Mouse (Mus musculus) forebrain, embryonic 16.5 days (tissue): ENCODE measurements around the gene Cep78. TPM values are rescaled to one million over a fixed set of nuclear protein-coding genes. Genes with fewer than 3 reads are reported as not detected.

Experiments used
- ATAC-seq: fragments of 200-750 bp; cut with Nextera tagmentation; 2 replicates; pipeline ENCODE4 v1.8.0; 2017; ENCODE audit warnings: mild to moderate bottlenecking, moderate library complexity
- H3K27ac ChIP-seq: fragments of 300-500 bp; sonication (generic); 2 replicates; pipeline ENCODE4 v1.5.1; 2014; ENCODE audit warnings: low read length, control low read depth
- H3K27me3 ChIP-seq: fragments of 300-500 bp; sonication (generic); replicated peaks from 2 replicates; pipeline ENCODE4 v1.6.1; 2014; ENCODE audit warnings: low read length; ENCODE audit not compliant: control insufficient read depth, insufficient read depth
- H3K36me3 ChIP-seq: fragments of 300-500 bp; sonication (generic); 2 replicates; pipeline ENCODE4 v1.6.1; 2014; ENCODE audit not compliant: control insufficient read depth, insufficient read depth
- H3K4me1 ChIP-seq: fragments of 300-500 bp; sonication (generic); replicated peaks from 2 replicates; pipeline ENCODE4 v1.6.1; 2014; ENCODE audit warnings: low read length; ENCODE audit not compliant: control insufficient read depth, insufficient read depth
- H3K4me2 ChIP-seq: fragments of 300-500 bp; sonication (generic); 2 replicates; pipeline ENCODE4 v1.6.1; 2014; ENCODE audit warnings: mild to moderate bottlenecking, low read length, control low read depth
- H3K4me3 ChIP-seq: fragments of 300-500 bp; sonication (generic); replicated peaks from 2 replicates; pipeline ENCODE4 v1.5.1; 2014; ENCODE audit warnings: mild to moderate bottlenecking, low read length, control low read depth
- H3K9ac ChIP-seq: fragments of 300-500 bp; sonication (generic); replicated peaks from 2 replicates; pipeline ENCODE4 v1.6.1; 2014; ENCODE audit warnings: low read depth, low read length, control low read depth
- H3K9me3 ChIP-seq: fragments of 300-500 bp; sonication (generic); 2 replicates; pipeline ENCODE4 v1.6.1; 2016; ENCODE audit warnings: low read length; ENCODE audit not compliant: control insufficient read depth
- WGBS: fragments of 180-500 bp; shearing (Covaris S2); extraction: QIAGEN DNeasy Blood & Tissue Kit; methylation state at CpG from one replicate; pipeline ENCODE4 v1.1.7; 2014; 5-methylcytosine and 5-hydroxymethylcytosine counted together
- polyA plus RNA-seq: library from polyadenylated mRNA; unstranded; fragments of >200 nt; fragmentation: Nextera tagmentation; extraction: Ambion mirVana; gene quantifications from 2 replicates; pipeline ENCODE4 v1.2.1, GENCODE M21; 2015

The Cep78 gene
- polyA plus RNA-seq, 1 experiment from 2014 or later = 36.5 TPM

- H3K4me1 ChIP-seq = no peaks in the 10 kb centered on the region
- no peaks in the 10 kb centered on the region for H3K36me3 ChIP-seq
- no peaks in the 10 kb centered on the region for H3K27me3 ChIP-seq
- no peak overlapping the region for H3K4me3 ChIP-seq
- WGBS = 90% methylated on average over 7 of the region's 7 CpGs
- no peaks in the 10 kb centered on the region for H3K9me3 ChIP-seq
- no peak overlapping the region for H3K9ac ChIP-seq
- ATAC-seq = no peak
- no peak overlapping the region for H3K27ac ChIP-seq
- H3K4me2 ChIP-seq = no peak overlapping the region
Measured at GRCm38 (mm10) chr19:15948426-15948825, 36.4 kb downstream of the Cep78 start.

DNA sequence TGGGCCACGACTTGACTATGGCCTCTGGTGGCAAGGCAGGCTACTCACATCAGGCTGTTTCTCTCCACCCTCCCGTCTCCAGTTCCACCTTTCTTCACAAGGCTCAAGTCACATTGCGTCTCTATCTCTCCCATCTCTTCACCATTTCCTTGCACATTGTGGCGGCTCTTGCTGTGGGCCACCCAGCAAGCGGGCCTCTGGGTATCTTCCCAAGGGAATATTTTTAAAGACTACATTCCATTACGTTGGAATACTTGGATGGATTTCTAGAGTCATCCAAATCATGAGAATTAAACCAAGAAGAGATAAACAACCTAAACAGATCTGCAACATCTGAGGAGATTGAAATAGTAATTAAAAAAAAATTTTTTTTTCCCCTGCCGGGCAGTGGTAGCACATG, 37.6 kb downstream of the Cep78 start, which contains the start of gene Psat1:
Gene Psat1 (minus strand): TSS at position 101 of the 400 bp plus-strand sequence.
- Histone ChIP-seq H3K4me3 (no peak within 1 kb of the TSS), H3K27ac (no peak within 1 kb of the TSS), H3K4me1 (no peaks in the 10 kb centered on the region), H3K36me3 (no peaks in the 10 kb centered on the region), H3K27me3 (no peaks in the 10 kb centered on the region), H3K9me3 (no peaks in the 10 kb centered on the region), H3K9ac (no peak within 1 kb of the TSS), H3K4me2 (no peak within 1 kb of the TSS)
- WGBS = 93% methylated on average over 7 of the region's 7 CpGs
- ATAC-seq = no peak

DNA sequence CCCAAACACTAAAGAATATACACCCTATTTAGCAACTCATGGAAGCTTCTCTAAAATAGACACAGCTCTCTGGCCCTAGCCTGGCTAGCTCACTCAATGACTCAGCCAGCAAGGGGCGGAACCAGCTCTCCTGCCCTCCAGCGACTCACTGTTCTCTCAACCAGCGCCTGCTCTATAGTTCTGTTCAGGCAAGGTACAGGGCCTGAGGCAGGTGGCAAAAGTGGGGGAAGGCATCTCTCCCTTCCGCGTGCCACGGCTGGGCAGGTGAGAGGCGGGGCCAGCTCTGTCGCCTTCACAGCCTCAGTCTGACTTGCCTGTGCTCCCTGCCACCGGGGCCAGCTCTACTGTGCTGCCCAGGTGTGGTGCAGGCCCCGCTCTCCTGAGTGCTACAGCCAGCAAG, 38.1 kb downstream of the Cep78 start:
- Histone ChIP-seq H3K4me3 (no peak overlapping the region), H3K9ac (no peak overlapping the region), H3K4me2 (no peak overlapping the region), H3K9me3 (no peaks in the 10 kb centered on the region), H3K4me1 (no peaks in the 10 kb centered on the region), H3K27me3 (no peaks in the 10 kb centered on the region), H3K27ac (no peak overlapping the region), H3K36me3 (no peaks in the 10 kb centered on the region)
- WGBS = 77% methylated on average over 10 of the region's 10 CpGs
- ATAC-seq = no peak

- no peak for ATAC-seq
- Histone ChIP-seq H3K27me3 (no peaks in the 10 kb centered on the region), H3K4me1 (no peaks in the 10 kb centered on the region), H3K4me3 (no peak overlapping the region), H3K4me2 (no peak overlapping the region), H3K36me3 (no peaks in the 10 kb centered on the region), H3K9me3 (no peaks in the 10 kb centered on the region), H3K27ac (no peak overlapping the region), H3K9ac (no peak overlapping the region)
- 65% methylated on average over 7 of the region's 7 CpGs for whole genome bisulfite sequencing
Measured at GRCm38 (mm10) chr19:15943117-15943423, 41.7 kb downstream of the Cep78 start.

DNA sequence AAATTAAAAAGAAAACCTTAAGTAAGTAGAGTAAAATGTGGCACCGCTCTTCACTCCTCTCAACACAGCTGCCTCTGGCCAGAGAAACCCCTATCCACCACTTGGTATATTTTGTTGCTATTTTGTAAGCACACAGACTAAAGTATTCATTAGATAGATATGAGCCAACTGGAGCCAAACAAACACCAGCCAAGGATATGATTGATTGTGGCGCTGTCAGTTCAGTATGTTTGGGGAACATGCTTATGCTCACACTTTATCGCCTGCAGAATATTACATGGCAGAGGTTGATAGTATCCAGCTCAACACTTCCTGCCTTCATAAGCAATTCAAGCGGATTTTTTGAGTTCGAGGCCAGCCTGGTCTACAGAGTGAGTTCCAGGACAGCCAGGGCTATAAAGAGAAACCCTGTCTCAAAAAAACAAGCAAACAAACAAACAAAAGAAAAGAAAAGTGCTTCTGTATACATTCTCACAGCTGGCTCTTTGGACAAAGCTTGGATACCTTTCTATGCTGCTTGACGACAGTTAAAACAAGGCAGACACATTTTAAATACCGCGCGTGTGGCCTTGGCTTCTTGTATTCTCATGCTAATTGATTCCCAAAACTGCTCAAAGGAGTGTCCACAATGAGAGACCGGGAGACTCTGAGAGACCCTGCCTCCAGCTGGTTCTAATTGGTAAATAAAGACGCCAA, 42.2 kb downstream of the Cep78 start:
- H3K9me3 ChIP-seq = no peaks in the 10 kb centered on the region
- ATAC-seq = no peak
- no peak overlapping the region for H3K4me2 ChIP-seq
- WGBS = 37% methylated on average over 11 of the region's 11 CpGs
- no peak overlapping the region for H3K4me3 ChIP-seq
- no peak overlapping the region for H3K9ac ChIP-seq
- no peak overlapping the region for H3K27ac ChIP-seq
- no peaks in the 10 kb centered on the region for H3K27me3 ChIP-seq
- H3K36me3 ChIP-seq = no peaks in the 10 kb centered on the region
- no peaks in the 10 kb centered on the region for H3K4me1 ChIP-seq

GRCm38 (mm10) chr19:15941399-15941798, 43.4 kb downstream of the Cep78 start:
- WGBS = 81% methylated on average over 8 of the region's 8 CpGs
- H3K27me3 ChIP-seq = no peaks in the 10 kb centered on the region
- no peaks in the 10 kb centered on the region for H3K4me1 ChIP-seq
- no peaks in the 10 kb centered on the region for H3K36me3 ChIP-seq
- no peak overlapping the region for H3K27ac ChIP-seq
- H3K4me2 ChIP-seq = no peak overlapping the region
- no peak overlapping the region for H3K4me3 ChIP-seq
- no peak for ATAC-seq
- no peak overlapping the region for H3K9ac ChIP-seq
- no peaks in the 10 kb centered on the region for H3K9me3 ChIP-seq

DNA sequence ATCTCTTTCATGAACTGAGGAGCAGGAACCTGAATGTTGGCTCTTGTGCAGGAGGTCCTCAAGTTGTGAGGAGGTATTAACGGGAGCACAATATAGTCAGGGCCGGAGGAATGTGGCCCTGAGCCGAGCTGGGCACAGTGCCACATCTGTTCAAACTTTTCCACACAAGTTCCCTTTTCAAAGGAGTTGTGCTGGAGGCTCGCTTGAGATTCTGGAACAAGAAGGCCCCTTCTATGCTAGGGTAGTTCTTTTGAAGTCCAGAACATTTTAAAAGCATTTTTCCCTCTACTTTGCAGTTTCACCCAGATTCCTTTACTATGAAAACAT, 59.1 kb downstream of the Cep78 start:
- WGBS = 3% methylated on average over 4 of the region's 4 CpGs
- Histone ChIP-seq H3K4me3 (peak overlapping the region; percentile 81), H3K4me1 (peaks cover 16% of the 10 kb centered on the region), H3K9ac (no peak overlapping the region), H3K4me2 (peak overlapping the region; percentile 99), H3K9me3 (no peaks in the 10 kb centered on the region), H3K36me3 (no peaks in the 10 kb centered on the region), H3K27me3 (no peaks in the 10 kb centered on the region), H3K27ac (peak overlapping the region; percentile 76)
- peak; percentile 41 for ATAC-seq

DNA sequence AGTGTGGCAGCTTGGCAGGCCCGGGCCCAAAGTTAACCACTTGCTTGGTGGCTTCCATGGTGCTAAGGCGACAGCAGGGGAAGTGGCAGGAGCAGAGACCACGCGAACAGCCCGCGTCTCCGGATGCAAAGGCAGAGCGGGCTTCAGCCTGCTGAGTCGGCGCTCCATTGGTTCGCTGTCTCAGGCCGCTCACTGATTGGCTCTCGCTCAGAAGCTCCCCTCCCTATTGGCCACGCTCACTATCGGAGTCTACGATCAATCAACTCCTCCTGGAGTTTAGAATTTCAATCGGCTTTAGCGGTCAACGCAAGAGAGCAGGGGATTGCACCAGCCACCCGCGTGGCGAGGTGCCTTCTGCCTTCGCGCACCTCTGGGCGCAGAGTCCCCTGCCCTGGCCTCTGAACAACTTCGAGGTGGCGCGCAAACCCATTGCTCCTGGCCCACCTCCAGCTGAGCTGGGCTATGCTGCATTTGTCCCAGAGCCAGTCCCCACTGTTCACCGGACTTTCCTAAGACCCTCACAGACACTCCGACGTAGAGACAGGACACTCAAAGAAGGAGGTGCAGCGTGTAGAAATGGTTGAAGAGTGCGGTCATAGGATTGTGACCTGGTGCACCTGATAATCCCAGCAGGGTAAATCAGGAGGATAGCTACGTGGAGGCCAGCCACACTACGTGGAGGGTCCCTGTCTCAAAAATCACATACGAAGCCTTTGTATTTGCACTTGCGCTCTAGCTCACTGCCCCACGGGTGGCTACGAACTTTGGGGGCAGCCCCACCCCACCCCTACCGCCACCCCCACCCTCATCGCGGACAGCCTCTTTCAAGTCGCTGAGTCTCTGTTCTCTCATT, 59.7 kb downstream of the Cep78 start:
- peak overlapping the region; percentile 81 for H3K4me3 ChIP-seq
- H3K27ac ChIP-seq = peak overlapping the region; percentile 87
- peaks cover 16% of the 10 kb centered on the region for H3K4me1 ChIP-seq
- WGBS = 0% methylated on average over 43 of the region's 43 CpGs
- H3K9me3 ChIP-seq = no peaks in the 10 kb centered on the region
- H3K27me3 ChIP-seq = no peaks in the 10 kb centered on the region
- H3K9ac ChIP-seq = peak overlapping the region; percentile 66
- peak overlapping the region; percentile 99 for H3K4me2 ChIP-seq
- H3K36me3 ChIP-seq = no peaks in the 10 kb centered on the region
- peak; percentile 99 for ATAC-seq

- Histone ChIP-seq H3K36me3 (no peaks in the 10 kb centered on the region), H3K9ac (peak overlapping the region; percentile 66), H3K4me1 (peaks cover 16% of the 10 kb centered on the region), H3K27me3 (no peaks in the 10 kb centered on the region), H3K27ac (peak overlapping the region; percentile 87), H3K9me3 (no peaks in the 10 kb centered on the region), H3K4me3 (peak overlapping the region; percentile 81), H3K4me2 (peak overlapping the region; percentile 99)
- peak; percentile 57 for ATAC-seq
- under 1% methylated on average over 46 of the region's 46 CpGs for WGBS
Measured at GRCm38 (mm10) chr19:15924181-15924865, 60.5 kb downstream of the Cep78 start.
